Mouse (Mus musculus): ENCODE data around the gene Myof. TPM values are rescaled to one million over a fixed set of nuclear protein-coding genes. Genes with fewer than 3 reads are reported as not detected.

Myof gene
- total and polyA plus RNA-seq, 2 experiments = 0.48 to 2.1 TPM

DNA sequence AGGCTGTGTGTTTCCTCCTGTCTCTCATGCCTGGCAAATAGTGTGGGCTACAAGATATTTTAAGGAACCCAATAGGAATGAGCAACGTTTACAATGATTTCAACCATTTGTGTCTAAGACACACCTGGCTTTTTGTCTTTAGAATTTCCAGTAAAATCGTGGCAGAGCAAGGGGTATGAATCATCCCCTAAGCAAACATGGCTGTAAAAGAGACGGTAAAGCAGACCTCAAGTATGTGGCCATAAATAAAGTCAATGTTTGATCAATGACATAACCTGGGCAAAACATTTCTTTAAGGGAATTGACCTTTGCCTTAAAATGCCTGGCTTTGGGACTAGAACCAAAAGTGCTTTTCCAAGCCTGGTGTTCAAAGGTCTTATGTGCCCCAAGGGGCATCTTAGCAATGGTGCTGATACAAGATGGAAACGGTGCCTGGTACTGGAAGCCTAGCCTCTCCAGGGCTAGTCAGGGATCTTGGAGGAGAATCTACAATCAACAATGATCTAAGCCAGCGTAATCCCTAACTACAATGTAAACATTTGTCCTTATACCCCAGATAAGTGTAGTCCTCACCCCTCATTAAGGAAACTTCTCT lies 39.7 kb upstream of the Myof start:
- no peaks in the 10 kb centered on the region for H3K36me3 ChIP-seq (ENCODE audit: control insufficient read depth, insufficient read depth, low read length)
- H3K27ac ChIP-seq (replicated peaks; ENCODE audit: insufficient read depth, low read depth, low read length) = no peak overlapping the region
- H3K9ac ChIP-seq (ENCODE audit: low read depth, low read length) = no peak overlapping the region
- H3K79me2 ChIP-seq (ENCODE audit: control insufficient read depth, insufficient read depth, low read length) = no peaks in the 10 kb centered on the region
- no peaks in the 10 kb centered on the region for H3K27me3 ChIP-seq (ENCODE audit: control insufficient read depth, insufficient read depth, low read length)
- WGBS = 46% methylated on average over 5 of the region's 5 CpGs
- no peak overlapping the region for H3K4me3 ChIP-seq (ENCODE audit: insufficient read depth, low read depth, low read length)
- no peaks in the 10 kb centered on the region for H3K4me1 ChIP-seq (ENCODE audit: control insufficient read depth, insufficient read depth, low read length)
- no peak for TF ChIP-seq POLR2A (IDR thresholded peaks at IDR 0.05; ENCODE audit: extremely low read depth, insufficient read depth, low read length)
- TF ChIP-seq CTCF (IDR thresholded peaks at IDR 0.05; ENCODE audit: low read depth, low read length) = no peak
- DNase-seq (ENCODE audit: extremely low read depth, low read depth, low spot score) = no peak

- 77% methylated on average over 3 of the region's 3 CpGs for WGBS
- Histone ChIP-seq H3K27me3 (ENCODE audit: control insufficient read depth, insufficient read depth, low read length) (no peaks in the 10 kb centered on the region), H3K4me1 (ENCODE audit: control insufficient read depth, insufficient read depth, low read length) (no peaks in the 10 kb centered on the region), H3K36me3 (ENCODE audit: control insufficient read depth, insufficient read depth, low read length) (no peaks in the 10 kb centered on the region), H3K27ac (replicated peaks; ENCODE audit: insufficient read depth, low read depth, low read length) (no peak overlapping the region), H3K4me3 (ENCODE audit: insufficient read depth, low read depth, low read length) (no peak overlapping the region), H3K79me2 (ENCODE audit: control insufficient read depth, insufficient read depth, low read length) (no peaks in the 10 kb centered on the region), H3K9ac (ENCODE audit: low read depth, low read length) (no peak overlapping the region)
- DNase-seq (ENCODE audit: extremely low read depth, low read depth, low spot score) = no peak
- TF ChIP-seq CTCF (IDR thresholded peaks at IDR 0.05; ENCODE audit: low read depth, low read length) (no peak), POLR2A (IDR thresholded peaks at IDR 0.05; ENCODE audit: extremely low read depth, insufficient read depth, low read length) (no peak)
Measured at GRCm38 (mm10) chr19:38081361-38081760, 38.0 kb upstream of the Myof start.

GRCm38 (mm10) chr19:38077851-38078540 lies 34.6 kb upstream of the Myof start:
- Histone ChIP-seq H3K79me2 (ENCODE audit: control insufficient read depth, insufficient read depth, low read length) (no peaks in the 10 kb centered on the region), H3K27me3 (ENCODE audit: control insufficient read depth, insufficient read depth, low read length) (no peaks in the 10 kb centered on the region), H3K9ac (ENCODE audit: low read depth, low read length) (no peak overlapping the region), H3K4me1 (ENCODE audit: control insufficient read depth, insufficient read depth, low read length) (no peaks in the 10 kb centered on the region), H3K4me3 (ENCODE audit: insufficient read depth, low read depth, low read length) (no peak overlapping the region), H3K27ac (replicated peaks; ENCODE audit: insufficient read depth, low read depth, low read length) (no peak overlapping the region), H3K36me3 (ENCODE audit: control insufficient read depth, insufficient read depth, low read length) (no peaks in the 10 kb centered on the region)
- WGBS = 20% methylated on average over 3 of the region's 3 CpGs
- peak; percentile 48 for DNase-seq (ENCODE audit: extremely low read depth, low read depth, low spot score)
- no peak for TF ChIP-seq CTCF (IDR thresholded peaks at IDR 0.05; ENCODE audit: low read depth, low read length)
- TF ChIP-seq POLR2A (IDR thresholded peaks at IDR 0.05; ENCODE audit: extremely low read depth, insufficient read depth, low read length) = no peak

DNA sequence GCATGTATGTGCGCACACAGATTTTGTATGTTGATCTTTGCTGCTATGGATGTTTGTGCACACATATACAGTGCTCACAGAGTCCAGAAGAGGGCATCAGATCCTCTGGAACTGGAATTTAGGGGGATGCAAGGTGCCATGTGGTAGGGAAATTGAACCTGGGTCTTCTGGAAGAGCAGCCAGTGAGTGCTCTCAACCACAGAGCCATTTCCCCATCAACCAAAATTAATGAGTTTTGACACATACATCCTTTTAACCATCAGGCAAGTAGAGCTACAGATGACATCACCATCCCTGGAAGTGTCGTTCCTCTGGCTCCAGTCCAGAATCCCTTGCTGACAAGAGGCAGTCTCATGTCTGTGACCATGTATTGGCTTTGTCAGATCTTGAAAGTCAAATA lies 32.9 kb upstream of the Myof start:
- 53% methylated on average over 2 of the region's 2 CpGs for WGBS
- Histone ChIP-seq H3K36me3 (ENCODE audit: control insufficient read depth, insufficient read depth, low read length) (no peaks in the 10 kb centered on the region), H3K27me3 (ENCODE audit: control insufficient read depth, insufficient read depth, low read length) (no peaks in the 10 kb centered on the region), H3K9ac (ENCODE audit: low read depth, low read length) (no peak overlapping the region), H3K27ac (replicated peaks; ENCODE audit: insufficient read depth, low read depth, low read length) (no peak overlapping the region), H3K4me3 (ENCODE audit: insufficient read depth, low read depth, low read length) (no peak overlapping the region), H3K4me1 (ENCODE audit: control insufficient read depth, insufficient read depth, low read length) (no peaks in the 10 kb centered on the region), H3K79me2 (ENCODE audit: control insufficient read depth, insufficient read depth, low read length) (no peaks in the 10 kb centered on the region)
- TF ChIP-seq POLR2A (IDR thresholded peaks at IDR 0.05; ENCODE audit: extremely low read depth, insufficient read depth, low read length) (no peak), CTCF (IDR thresholded peaks at IDR 0.05; ENCODE audit: low read depth, low read length) (no peak)
- peak; percentile 16 for DNase-seq (ENCODE audit: extremely low read depth, low read depth, low spot score)

- Histone ChIP-seq H3K9ac (ENCODE audit: low read depth, low read length) (no peak overlapping the region), H3K4me1 (ENCODE audit: control insufficient read depth, insufficient read depth, low read length) (no peaks in the 10 kb centered on the region), H3K4me3 (ENCODE audit: insufficient read depth, low read depth, low read length) (no peak overlapping the region), H3K79me2 (ENCODE audit: control insufficient read depth, insufficient read depth, low read length) (no peaks in the 10 kb centered on the region), H3K27me3 (ENCODE audit: control insufficient read depth, insufficient read depth, low read length) (no peaks in the 10 kb centered on the region), H3K36me3 (ENCODE audit: control insufficient read depth, insufficient read depth, low read length) (no peaks in the 10 kb centered on the region), H3K27ac (replicated peaks; ENCODE audit: insufficient read depth, low read depth, low read length) (no peak overlapping the region)
- 87% methylated on average over 11 of the region's 11 CpGs for WGBS
- DNase-seq (ENCODE audit: extremely low read depth, low read depth, low spot score) = no peak
- TF ChIP-seq CTCF (IDR thresholded peaks at IDR 0.05; ENCODE audit: low read depth, low read length) (no peak), POLR2A (IDR thresholded peaks at IDR 0.05; ENCODE audit: extremely low read depth, insufficient read depth, low read length) (no peak)
Measured at GRCm38 (mm10) chr19:38075051-38075450, 31.7 kb upstream of the Myof start.

- Histone ChIP-seq H3K79me2 (ENCODE audit: control insufficient read depth, insufficient read depth, low read length) (no peaks in the 10 kb centered on the region), H3K36me3 (ENCODE audit: control insufficient read depth, insufficient read depth, low read length) (no peaks in the 10 kb centered on the region), H3K9ac (ENCODE audit: low read depth, low read length) (no peak overlapping the region), H3K4me3 (ENCODE audit: insufficient read depth, low read depth, low read length) (no peak overlapping the region), H3K27ac (replicated peaks; ENCODE audit: insufficient read depth, low read depth, low read length) (no peak overlapping the region), H3K4me1 (ENCODE audit: control insufficient read depth, insufficient read depth, low read length) (no peaks in the 10 kb centered on the region), H3K27me3 (ENCODE audit: control insufficient read depth, insufficient read depth, low read length) (no peaks in the 10 kb centered on the region)
- TF ChIP-seq CTCF (IDR thresholded peaks at IDR 0.05; ENCODE audit: low read depth, low read length) (no peak), POLR2A (IDR thresholded peaks at IDR 0.05; ENCODE audit: extremely low read depth, insufficient read depth, low read length) (no peak)
- WGBS = 94% methylated on average over 5 of the region's 5 CpGs
- DNase-seq (ENCODE audit: extremely low read depth, low read depth, low spot score) = no peak
Measured at GRCm38 (mm10) chr19:38073226-38073625, 29.8 kb upstream of the Myof start.

Data from liver, adult 2 months (tissue).